Mouse (Mus musculus) ES-Bruce4 (cell line): ENCODE results near the gene Sv2c.

Source experiments
- CTCF ChIP-seq: IDR thresholded peaks from one replicate; pipeline ENCODE4 v1.8.1; 2011; ENCODE audit warnings: low read depth, low read length
- EP300 ChIP-seq: IDR thresholded peaks from 2 replicates; pipeline ENCODE4 v1.6.1; 2011; ENCODE audit warnings: low read depth, low read length; ENCODE audit not compliant: insufficient read depth
- POLR2A ChIP-seq: IDR thresholded peaks from one replicate; pipeline ENCODE4 v1.8.1; 2011; ENCODE audit warnings: low read length; ENCODE audit not compliant: insufficient read depth

DNA sequence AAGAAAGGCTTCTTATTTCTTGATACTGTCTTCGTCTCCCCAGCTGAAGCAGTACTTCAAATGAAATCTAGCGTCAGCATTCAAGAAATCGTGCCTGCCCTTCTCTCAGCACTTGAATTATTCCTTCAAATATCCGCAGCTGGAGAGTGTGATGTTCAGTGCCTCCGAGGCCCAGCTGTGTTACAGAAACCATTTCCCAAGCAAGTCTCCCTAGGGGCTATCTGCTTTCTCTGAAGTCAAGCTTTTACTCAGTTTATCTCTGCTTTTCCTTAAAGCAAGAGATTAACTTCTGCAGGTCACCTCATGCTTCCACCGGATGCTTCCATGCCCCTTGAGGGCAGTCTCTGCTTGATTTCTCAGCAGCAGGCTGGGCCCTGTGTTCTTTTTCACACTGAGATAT, 166.8 kb downstream of the Sv2c start:
- TF ChIP-seq POLR2A = no peak
- TF ChIP-seq CTCF = no peak
- TF ChIP-seq EP300 = no peak
